Mouse (Mus musculus): ENCODE data around the gene Gas2l1. TPM values are rescaled to one million over a fixed set of nuclear protein-coding genes. Genes with fewer than 3 reads are reported as not detected.
A peak's percentile ranks its signal among the peaks of the same experiment; 100 is the strongest.

Gene Gas2l1
- 14.3 and 15.1 TPM in 2 replicates for polyA plus RNA-seq (2015; fragmentation: Nextera tagmentation; extraction: Ambion mirVana)

GRCm38 (mm10) chr11:5065056-5065821 is at the start of gene Gas2l1:
Gene Gas2l1 (minus strand): TSS chr11:5065327.
- peak; percentile 82 for DNase-seq

GRCm38 (mm10) chr11:5113645-5114044 is 48.5 kb upstream of the Gas2l1 start:
- Histone ChIP-seq H3K4me3 (replicated peaks) (no peak overlapping the region), H3K27me3 (no peaks in the 10 kb centered on the region), H3K9ac (no peak overlapping the region), H3K27ac (no peak overlapping the region), H3K4me1 (replicated peaks) (0 out of 2 replicates have a peak, but pooled peaks cover 2% of the 10 kb centered on the region), H3K9me3 (replicated peaks) (no peaks in the 10 kb centered on the region), H3K4me2 (no peak overlapping the region), H3K36me3 (no peaks in the 10 kb centered on the region)
- ATAC-seq (ENCODE audit: low read depth) (no peak), DNase-seq (no peak)
- WGBS (ENCODE audit: insufficient replicate concordance): 81% methylated on average over 7 of the region's 7 CpGs

More at GRCm38 (mm10) chr11:5065056-5065821, at the start of gene Gas2l1:
- Histone ChIP-seq H3K9ac (peak within 1 kb of the TSS; percentile 80), H3K36me3 (peaks cover 27% of the 10 kb centered on the region), H3K4me1 (replicated peaks) (peaks cover 74% of the 10 kb centered on the region), H3K27me3 (peaks cover 47% of the 10 kb centered on the region), H3K27ac (peak within 1 kb of the TSS; percentile 59), H3K4me3 (replicated peaks) (peak within 1 kb of the TSS; percentile 68), H3K9me3 (replicated peaks) (no peaks in the 10 kb centered on the region), H3K4me2 (peak within 1 kb of the TSS; percentile 99)
- WGBS (ENCODE audit: insufficient replicate concordance): under 1% methylated on average over 49 of the region's 50 CpGs
- ATAC-seq (ENCODE audit: low read depth): peak; percentile 81

- Histone ChIP-seq H3K9me3 (replicated peaks) (no peaks in the 10 kb centered on the region), H3K9ac (no peak overlapping the region), H3K36me3 (peaks cover 13% of the 10 kb centered on the region), H3K27ac (no peak overlapping the region), H3K4me2 (no peak overlapping the region), H3K27me3 (no peaks in the 10 kb centered on the region), H3K4me1 (replicated peaks) (no peaks in the 10 kb centered on the region), H3K4me3 (replicated peaks) (no peak overlapping the region)
- no peak for DNase-seq
- 68% methylated on average over 8 of the region's 8 CpGs for WGBS (ENCODE audit: insufficient replicate concordance)
- ATAC-seq (ENCODE audit: low read depth): no peak; the same call in 1 of the 2 replicates
Measured at GRCm38 (mm10) chr11:5109441-5109840, 44.3 kb upstream of the Gas2l1 start.

- no peak overlapping the region for H3K4me2 ChIP-seq
- peaks cover 31% of the 10 kb centered on the region for H3K36me3 ChIP-seq
- no peak overlapping the region for H3K4me3 ChIP-seq (replicated peaks)
- ATAC-seq (ENCODE audit: low read depth) (no peak), DNase-seq (no peak)
- H3K9me3 ChIP-seq (replicated peaks): no peaks in the 10 kb centered on the region
- H3K27ac ChIP-seq: no peak overlapping the region
- peaks cover 33% of the 10 kb centered on the region for H3K4me1 ChIP-seq (replicated peaks)
- H3K27me3 ChIP-seq: no peaks in the 10 kb centered on the region
- H3K9ac ChIP-seq: no peak overlapping the region
- WGBS (ENCODE audit: insufficient replicate concordance): 96% methylated on average over 4 of the region's 4 CpGs
Measured at GRCm38 (mm10) chr11:5103986-5104509, 38.9 kb upstream of the Gas2l1 start.

GRCm38 (mm10) chr11:5102384-5102783 is 37.3 kb upstream of the Gas2l1 start:
- ATAC-seq (ENCODE audit: low read depth) (no peak), DNase-seq (no peak)
- H3K9ac ChIP-seq: no peak overlapping the region; the same call in 1 of the 2 replicates
- 50% methylated on average over 7 of the region's 7 CpGs for WGBS (ENCODE audit: insufficient replicate concordance)
- H3K27ac ChIP-seq: no peak overlapping the region; the same call in 1 of the 2 replicates
- H3K4me1 ChIP-seq (replicated peaks): peaks cover 37% of the 10 kb centered on the region
- H3K4me2 ChIP-seq: peak overlapping the region; percentile 19
- H3K36me3 ChIP-seq: peaks cover 31% of the 10 kb centered on the region
- H3K4me3 ChIP-seq (replicated peaks): no peak overlapping the region
- no peaks in the 10 kb centered on the region for H3K9me3 ChIP-seq (replicated peaks)
- H3K27me3 ChIP-seq: no peaks in the 10 kb centered on the region

- Histone ChIP-seq H3K9me3 (replicated peaks) (no peaks in the 10 kb centered on the region), H3K36me3 (peaks cover 31% of the 10 kb centered on the region), H3K27ac (peak overlapping the region; percentile 41), H3K27me3 (no peaks in the 10 kb centered on the region), H3K4me1 (replicated peaks) (peaks cover 44% of the 10 kb centered on the region), H3K4me2 (0 out of 2 replicates have a peak overlapping the region, but pooled peaks have one; percentile 19), H3K4me3 (replicated peaks) (no peak overlapping the region), H3K9ac (0 out of 2 replicates have a peak overlapping the region, but pooled peaks have one; percentile 8)
- WGBS (ENCODE audit: insufficient replicate concordance): 75% methylated on average over 6 of the region's 6 CpGs
- DNase-seq (no peak), ATAC-seq (ENCODE audit: low read depth) (no peak)
Measured at GRCm38 (mm10) chr11:5101641-5102040, 36.5 kb upstream of the Gas2l1 start.

GRCm38 (mm10) chr11:5100801-5101200 is 35.7 kb upstream of the Gas2l1 start:
- WGBS (ENCODE audit: insufficient replicate concordance): 69% methylated on average over 5 of the region's 5 CpGs

GRCm38 (mm10) chr11:5100283-5100682 is 35.2 kb upstream of the Gas2l1 start:
- Histone ChIP-seq H3K4me3 (replicated peaks) (peak overlapping the region; percentile 86), H3K27me3 (no peaks in the 10 kb centered on the region), H3K36me3 (peaks cover 34% of the 10 kb centered on the region), H3K9ac (peak overlapping the region; percentile 98), H3K9me3 (replicated peaks) (no peaks in the 10 kb centered on the region), H3K4me2 (peak overlapping the region; percentile 78), H3K27ac (peak overlapping the region; percentile 92), H3K4me1 (replicated peaks) (peaks cover 58% of the 10 kb centered on the region)
- WGBS (ENCODE audit: insufficient replicate concordance): 3% methylated on average over 7 of the region's 7 CpGs
- no peak for DNase-seq
- no peak for ATAC-seq (ENCODE audit: low read depth)

More at GRCm38 (mm10) chr11:5100801-5101200, 35.7 kb upstream of the Gas2l1 start:
- Histone ChIP-seq H3K27ac (peak overlapping the region; percentile 92; the same call in 1 of the 2 replicates), H3K4me1 (replicated peaks) (peaks cover 52% of the 10 kb centered on the region), H3K4me2 (peak overlapping the region; percentile 78), H3K9me3 (replicated peaks) (no peaks in the 10 kb centered on the region), H3K27me3 (no peaks in the 10 kb centered on the region), H3K9ac (peak overlapping the region; percentile 98; the same call in 1 of the 2 replicates), H3K36me3 (peaks cover 36% of the 10 kb centered on the region), H3K4me3 (replicated peaks) (peak overlapping the region; percentile 86)
- ATAC-seq (ENCODE audit: low read depth): no peak
- no peak for DNase-seq

GRCm38 (mm10) chr11:5099576-5100183 is 34.6 kb upstream of the Gas2l1 start:
- peak overlapping the region; percentile 78 for H3K4me2 ChIP-seq
- WGBS (ENCODE audit: insufficient replicate concordance): under 1% methylated on average over 31 of the region's 31 CpGs
- ATAC-seq (ENCODE audit: low read depth) (peak; percentile 69), DNase-seq (peak; percentile 83)
- no peaks in the 10 kb centered on the region for H3K9me3 ChIP-seq (replicated peaks)
- H3K27me3 ChIP-seq: no peaks in the 10 kb centered on the region
- H3K4me3 ChIP-seq (replicated peaks): peak overlapping the region; percentile 86
- peaks cover 63% of the 10 kb centered on the region for H3K4me1 ChIP-seq (replicated peaks)
- peaks cover 29% of the 10 kb centered on the region for H3K36me3 ChIP-seq
- peak overlapping the region; percentile 92 for H3K27ac ChIP-seq
- H3K9ac ChIP-seq: peak overlapping the region; percentile 98

GRCm38 (mm10) chr11:5098736-5099542 is 33.8 kb upstream of the Gas2l1 start, which contains the start of the genes Rhbdd3 and Ewsr1:
Gene Rhbdd3 (plus strand): TSS chr11:5098926.
Gene Ewsr1 (minus strand): TSS chr11:5099266.
- Histone ChIP-seq H3K4me2 (peak within 1 kb of the TSS; percentile 89), H3K9ac (peak within 1 kb of the TSS; percentile 98), H3K27me3 (no peaks in the 10 kb centered on the region), H3K27ac (peak within 1 kb of the TSS; percentile 92), H3K4me1 (replicated peaks) (peaks cover 70% of the 10 kb centered on the region), H3K9me3 (replicated peaks) (no peaks in the 10 kb centered on the region), H3K36me3 (peaks cover 27% of the 10 kb centered on the region), H3K4me3 (replicated peaks) (peak within 1 kb of the TSS; percentile 86)
- under 1% methylated on average over 78 of the region's 92 CpGs for WGBS (ENCODE audit: insufficient replicate concordance)
- ATAC-seq (ENCODE audit: low read depth): peak; percentile 80
- peak; percentile 94 for DNase-seq
